Mouse (Mus musculus) layer of hippocampus, adult 9-10 months (tissue): ENCODE measurements around the gene Lrrc4b.
A peak's percentile ranks its signal among the peaks of the same experiment; 100 is the strongest.

Experiments
- DNase-seq: peaks from one replicate; pipeline ENCODE4 v3.0.0; 2022; ENCODE audit warnings: low spot score

Lrrc4b gene

DNA sequence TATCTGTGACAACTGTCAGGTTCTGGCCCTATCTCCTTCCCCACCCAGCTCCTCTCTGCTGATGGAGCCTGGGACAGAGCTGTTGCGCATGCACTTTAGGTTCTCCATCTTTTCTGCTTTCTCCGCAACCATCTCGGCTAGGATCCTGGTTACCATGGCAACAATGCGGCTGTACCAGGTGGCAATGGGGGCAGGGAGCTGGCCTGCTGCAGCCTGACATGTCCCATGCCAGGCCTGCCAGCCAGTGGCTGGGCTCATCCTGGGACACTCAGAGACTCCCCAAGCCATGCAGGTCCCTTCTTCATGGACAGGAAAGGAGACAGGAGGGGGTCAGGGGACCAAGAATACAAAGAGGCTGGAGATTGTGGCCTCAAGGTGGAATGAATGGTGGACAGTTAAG is 35.7 kb downstream of the Lrrc4b start:
- DNase-seq: peak; percentile 71

DNA sequence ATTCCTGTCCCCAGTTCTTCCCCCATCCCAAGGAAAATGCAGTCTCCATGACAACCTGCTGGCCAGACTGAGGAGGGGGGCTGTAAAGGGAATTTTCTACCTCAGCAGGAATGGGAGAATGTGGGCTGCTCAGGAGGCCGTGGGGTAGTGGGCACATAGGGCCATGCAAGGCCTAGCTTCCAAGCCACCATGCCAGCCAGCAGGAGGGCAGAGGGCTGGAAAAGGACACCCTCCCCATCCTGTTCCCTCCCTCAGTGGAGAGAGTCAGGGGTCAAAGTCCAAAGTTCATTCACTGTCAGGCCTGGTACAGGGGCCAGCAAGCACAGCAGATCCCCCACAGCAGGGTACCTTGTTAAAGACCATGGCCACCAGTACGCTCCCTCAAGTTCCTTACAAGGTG is 36.3 kb downstream of the Lrrc4b start, which contains the start of gene Aspdh:
Gene Aspdh (plus strand): TSS at position 281 of the 400 bp plus-strand sequence.
- DNase-seq: no peak

GRCm38 (mm10) chr7:44466006-44466887 is 37.4 kb downstream of the Lrrc4b start:
- no peak for DNase-seq

DNA sequence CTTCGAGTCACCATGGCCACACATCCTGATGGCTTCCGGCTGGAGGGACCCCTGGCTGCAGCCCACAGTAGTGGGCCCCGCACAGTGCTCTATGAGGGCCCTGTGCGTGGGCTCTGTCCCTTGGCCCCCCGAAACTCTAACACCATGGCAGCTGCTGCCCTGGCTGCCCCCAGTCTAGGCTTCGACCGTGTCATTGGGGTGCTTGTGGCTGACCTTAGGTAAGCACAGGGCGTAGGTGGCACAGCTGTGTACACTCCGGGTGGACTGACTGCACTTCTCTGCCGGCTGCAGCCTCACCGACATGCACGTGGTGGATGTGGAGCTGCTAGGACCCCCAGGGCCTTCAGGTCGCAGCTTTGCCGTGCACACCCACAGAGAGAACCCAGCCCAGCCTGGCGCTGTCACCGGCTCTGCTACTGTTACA is 38.1 kb downstream of the Lrrc4b start:
- no peak for DNase-seq

DNA sequence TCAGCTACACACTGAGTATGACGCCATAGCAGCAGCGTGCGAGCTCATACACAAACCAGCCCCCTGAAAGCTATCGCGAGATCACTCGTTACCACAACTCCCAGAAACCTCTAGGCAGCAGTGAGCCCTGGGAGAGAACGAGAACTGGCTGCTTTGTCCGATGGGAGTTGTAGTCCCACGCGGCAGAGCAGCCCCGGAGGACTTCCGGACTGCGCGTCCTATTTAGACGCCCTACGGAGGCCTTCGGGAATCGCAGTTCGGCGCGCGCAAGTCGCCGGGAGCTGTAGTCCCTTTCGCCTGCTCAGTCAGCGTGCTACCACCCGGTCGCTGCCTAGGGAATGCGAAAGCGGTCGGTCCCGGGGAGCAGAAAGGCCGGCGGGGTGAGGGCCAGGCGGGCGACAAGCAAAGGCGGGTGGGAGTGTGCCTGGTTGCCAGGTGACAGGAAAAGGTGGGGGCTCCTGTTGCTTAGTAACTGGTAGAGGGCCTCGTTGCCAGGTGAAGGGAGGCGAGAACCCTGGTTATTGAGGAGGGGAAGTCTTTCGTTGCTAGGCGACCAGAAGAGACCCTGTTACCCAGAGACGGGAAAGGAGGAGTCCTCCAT is 39.1 kb downstream of the Lrrc4b start, which contains the start of gene Josd2:
Gene Josd2 (plus strand): TSS at position 170 of the 601 bp plus-strand sequence.
- DNase-seq: peak; percentile 94

DNA sequence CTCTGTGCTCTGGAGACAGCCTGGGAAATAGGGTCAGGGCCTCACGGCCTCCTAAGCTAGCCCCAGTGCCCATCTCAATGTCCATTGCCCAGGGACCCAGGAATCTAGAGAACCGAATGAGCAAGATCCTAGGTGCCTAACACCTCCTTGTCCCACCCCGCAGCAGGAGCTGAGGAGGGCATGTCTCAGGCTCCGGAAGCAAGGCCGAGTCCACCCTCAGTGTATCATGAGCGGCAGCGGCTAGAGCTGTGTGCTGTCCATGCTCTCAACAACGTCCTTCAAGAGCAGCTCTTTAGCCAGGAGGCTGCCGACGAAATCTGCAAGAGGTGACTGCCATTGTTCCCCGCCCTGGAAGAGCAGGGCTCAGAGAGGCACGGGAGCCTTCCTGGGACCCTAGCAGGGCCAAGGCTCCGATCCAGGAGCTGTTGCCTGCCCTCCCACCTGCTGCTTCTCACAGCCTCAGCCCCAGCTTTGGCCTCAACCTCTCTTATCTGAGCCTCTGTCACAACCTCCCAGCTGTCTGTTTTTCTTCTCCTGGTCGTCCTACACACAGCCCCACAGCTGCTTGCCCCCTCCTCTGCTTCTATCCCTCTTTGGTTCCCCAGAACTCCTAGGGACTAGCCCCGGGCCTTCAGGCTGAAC is 39.9 kb downstream of the Lrrc4b start:
- DNase-seq: no peak

DNA sequence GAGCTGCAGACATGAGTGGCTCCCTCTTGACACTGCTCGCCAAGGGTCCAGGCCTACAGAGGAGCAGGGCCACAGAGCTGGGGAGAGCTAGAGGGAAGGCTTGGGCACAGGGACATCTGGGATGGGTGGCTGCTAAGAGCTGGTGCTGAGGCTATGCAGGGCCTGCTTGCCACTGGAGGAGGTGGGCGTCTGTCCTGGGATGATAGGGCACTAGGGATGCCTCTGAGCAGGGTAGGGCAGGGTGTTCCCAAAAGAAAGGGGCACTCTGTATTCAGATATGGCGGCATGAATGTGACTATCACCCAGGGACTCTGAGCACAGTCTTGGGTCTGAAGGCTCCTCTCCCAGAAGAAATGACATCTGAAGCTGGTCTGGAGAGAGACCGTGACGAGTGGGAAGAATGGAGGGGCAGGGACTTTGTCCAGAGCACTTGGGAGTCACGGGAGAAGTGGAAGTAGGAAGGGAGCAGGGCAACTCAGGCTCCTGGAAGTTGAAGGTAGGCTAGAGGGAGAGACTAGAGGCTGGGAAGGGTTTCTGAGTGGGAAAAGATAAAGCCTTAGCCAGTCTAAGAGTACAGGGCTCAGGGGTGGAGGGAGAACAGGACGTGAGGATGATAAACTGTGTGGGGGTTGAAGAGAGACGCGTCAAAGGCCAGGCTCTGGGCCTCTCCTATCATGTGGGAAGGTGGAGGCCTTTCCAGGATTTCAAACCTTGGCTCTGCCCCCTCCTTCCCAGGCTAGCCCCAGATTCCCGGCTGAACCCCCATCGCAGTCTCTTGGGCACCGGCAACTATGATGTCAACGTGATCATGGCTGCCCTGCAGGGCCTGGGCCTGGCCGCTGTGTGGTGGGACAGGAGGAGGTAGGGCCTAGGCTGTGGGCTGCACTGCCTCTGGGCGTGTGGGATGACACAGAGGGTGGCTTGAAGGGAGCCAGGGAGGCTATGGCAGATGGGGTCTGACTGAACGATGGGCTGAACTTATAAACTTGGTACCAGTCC is 41.2 kb downstream of the Lrrc4b start:
- no peak for DNase-seq

DNA sequence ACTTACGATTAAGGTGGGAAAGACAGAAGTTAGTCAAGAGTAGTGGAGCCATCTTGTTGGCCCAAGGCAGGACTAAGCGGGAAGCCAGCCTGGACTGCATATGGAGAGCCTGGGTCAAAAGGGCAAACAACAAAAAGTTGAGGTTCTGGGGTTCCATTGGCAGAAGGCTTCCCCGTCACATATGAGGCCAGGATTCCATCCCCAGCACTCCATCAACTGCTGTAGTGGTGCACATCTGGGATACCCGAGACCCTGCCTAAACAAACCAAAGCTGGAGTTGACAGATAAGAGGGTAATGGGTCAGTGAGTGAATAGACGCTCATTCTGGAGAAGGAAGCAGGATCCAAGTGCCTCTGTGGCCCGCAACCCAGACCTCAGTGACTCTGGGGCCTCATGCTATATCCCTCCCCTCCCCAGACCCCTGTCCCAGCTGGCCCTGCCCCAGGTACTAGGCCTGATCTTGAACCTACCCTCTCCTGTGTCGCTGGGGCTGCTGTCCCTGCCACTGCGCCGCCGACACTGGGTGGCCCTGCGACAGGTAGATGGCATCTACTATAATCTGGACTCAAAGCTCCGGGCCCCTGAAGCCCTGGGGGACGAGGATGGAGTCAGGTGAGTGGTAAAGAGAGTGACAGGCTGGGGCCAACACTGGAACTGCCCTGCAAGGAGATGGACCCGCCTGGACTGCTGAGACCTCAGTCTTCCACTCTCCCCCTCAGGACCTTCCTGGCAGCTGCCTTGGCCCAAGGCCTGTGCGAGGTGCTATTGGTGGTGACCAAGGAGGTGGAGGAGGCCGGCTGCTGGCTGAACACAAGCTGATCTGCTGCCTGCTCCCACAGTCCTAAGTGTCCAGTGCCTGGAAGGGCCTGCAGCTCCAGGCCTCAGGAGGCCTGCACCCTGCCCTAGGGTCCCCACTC is 42.1 kb downstream of the Lrrc4b start:
- DNase-seq: no peak

GRCm38 (mm10) chr7:44471880-44472557 is 43.2 kb downstream of the Lrrc4b start:
- DNase-seq: no peak

DNA sequence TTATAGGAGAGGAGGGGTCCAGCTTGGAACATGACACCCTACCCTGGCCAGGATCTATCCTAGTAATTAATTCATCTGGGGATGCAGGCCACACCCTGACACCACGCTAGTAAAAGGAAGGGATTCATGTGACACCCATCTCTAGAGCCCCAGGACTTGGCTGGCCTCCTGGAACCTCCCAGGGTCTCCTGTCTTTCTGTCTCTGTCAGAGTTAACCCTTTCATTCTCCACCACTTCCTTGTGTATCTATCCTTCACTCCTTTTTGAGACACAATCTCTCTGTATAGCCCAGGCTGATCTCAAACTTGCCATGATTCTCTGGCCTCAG is 43.7 kb downstream of the Lrrc4b start:
- DNase-seq: no peak

DNA sequence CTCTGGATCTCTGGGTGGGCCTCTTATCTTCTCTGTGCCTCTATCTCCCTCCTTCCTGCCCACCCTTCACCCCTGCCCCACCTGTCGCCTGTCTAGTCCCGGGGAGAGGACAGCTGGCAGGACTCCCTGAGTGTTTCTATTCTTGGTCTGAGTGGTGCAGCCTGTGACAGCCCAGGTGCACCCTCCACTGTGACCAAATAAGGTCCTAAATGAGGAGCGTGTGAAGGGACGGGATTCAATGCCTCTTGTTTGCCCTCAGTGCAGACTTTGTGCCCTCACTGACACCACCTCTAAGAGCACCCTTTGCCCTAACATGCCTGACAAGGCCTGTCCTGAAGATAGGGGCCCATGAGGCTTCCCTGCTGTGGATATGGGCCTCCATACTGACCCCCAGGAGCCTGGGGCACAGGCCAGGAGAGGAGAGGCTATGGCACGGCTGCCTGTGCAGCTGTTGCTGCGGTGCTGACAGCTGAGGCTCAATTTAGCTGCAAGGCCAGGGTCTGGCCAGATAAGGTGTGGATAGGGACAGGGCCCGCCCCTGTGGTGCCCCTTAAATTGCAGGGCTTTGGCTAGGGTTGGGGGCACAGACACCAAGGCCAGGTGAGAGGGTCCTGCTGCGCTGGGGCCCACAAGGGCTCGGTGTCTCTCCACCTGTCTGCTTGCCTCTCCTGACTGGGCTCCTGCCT is 44.3 kb downstream of the Lrrc4b start:
- no peak for DNase-seq

DNA sequence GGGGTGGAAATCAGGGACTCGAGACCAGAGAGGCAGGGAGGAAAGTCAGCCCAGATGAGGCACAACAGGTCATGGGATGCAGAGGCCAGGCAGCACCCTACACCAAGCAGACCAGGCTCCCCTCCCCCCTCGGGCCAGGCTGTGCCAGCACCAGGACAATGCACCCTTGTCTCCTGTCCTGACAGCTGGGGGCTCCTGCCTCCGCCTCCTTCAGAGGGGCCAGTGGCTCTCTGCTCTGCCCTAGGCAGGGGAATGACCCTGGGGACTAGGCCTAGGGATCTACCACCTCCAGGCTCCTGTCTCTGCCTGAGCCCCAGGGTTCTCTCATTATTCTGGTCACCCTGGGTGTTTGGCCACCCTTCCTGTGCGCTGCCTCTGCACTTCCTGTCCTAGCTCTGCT is 45.6 kb downstream of the Lrrc4b start:
- peak; percentile 69 for DNase-seq

GRCm38 (mm10) chr7:44475046-44475614 is 46.3 kb downstream of the Lrrc4b start:
- DNase-seq: no peak

GRCm38 (mm10) chr7:44482836-44483435 is 54.1 kb downstream of the Lrrc4b start:
- no peak for DNase-seq

DNA sequence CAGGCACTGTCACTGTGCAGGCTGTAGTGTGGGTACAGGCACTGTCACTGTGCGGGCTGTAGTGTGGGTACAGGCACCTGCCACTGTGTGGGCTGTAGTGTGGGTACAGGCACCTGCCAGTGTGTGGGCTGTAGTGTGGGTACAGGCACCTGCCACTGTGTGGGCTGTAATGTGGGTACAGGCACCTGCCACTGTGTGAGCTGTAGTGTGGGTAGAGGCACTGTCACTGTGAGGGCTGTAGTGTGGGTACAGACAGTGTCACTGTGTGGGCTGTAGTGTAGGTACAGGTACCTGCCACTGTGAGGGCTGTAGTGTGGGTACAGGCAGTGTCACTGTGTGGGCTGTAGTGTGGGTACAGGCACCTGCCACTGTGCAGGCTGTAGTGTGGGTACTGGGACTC is 55.3 kb downstream of the Lrrc4b start:
- no peak for DNase-seq

- peak; percentile 79 for DNase-seq
These were observed 56.2 kb downstream of the Lrrc4b start for GRCm38 (mm10) chr7:44484841-44485571.

GRCm38 (mm10) chr7:44485572-44486195 is 56.9 kb downstream of the Lrrc4b start:
- no peak for DNase-seq
